Mouse (Mus musculus) right cerebral cortex, postnatal 14 days (tissue): Measurements from ENCODE around the gene Dock11.

Source experiments
- DNase-seq: peaks from one replicate; pipeline ENCODE4 v3.0.0; 2022

Dock11 gene

DNA sequence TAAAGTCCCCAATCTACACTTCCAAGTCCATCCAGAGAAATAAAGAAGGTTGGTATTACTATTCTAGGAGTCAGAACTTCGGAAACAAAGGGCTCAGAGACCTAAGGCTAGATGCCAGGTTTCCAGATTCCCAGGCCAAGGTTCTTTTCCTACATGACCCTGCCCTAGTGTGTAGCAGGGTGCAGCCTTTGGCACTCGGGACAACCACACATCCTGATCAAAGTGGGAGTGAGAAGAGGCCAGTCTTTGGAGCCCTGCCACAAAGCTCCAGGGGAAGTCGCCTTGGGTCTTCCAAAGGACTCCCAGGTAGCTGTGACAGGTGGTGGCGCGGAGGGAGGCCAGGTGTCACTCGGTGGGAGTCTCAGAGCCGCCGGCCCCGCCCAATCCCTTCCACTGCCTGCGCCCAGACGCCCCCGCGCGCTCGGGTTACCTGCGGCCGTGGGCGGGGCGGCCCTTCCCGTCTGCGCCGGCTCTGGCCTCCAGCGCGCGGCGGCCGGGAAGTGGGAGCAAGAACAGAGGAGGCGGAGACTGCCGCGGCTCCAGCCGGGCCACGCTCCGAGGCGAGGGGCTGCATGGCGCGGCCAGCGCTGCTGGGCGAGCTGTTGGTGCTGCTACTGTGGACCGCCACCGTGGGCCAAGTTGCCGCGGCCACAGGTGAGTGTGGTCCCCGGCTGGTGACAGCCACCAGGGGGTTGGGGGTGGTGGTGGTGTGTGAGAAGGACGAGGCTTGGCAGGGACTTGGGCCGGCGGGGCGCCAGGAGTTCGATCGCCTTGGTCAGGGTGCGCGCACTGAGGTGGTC lies 223.2 kb downstream of the Dock11 start, which contains the start of gene Il13ra1:
Il13ra1 (plus strand) TSS at position 489 of the 800 bp plus-strand sequence.
- DNase-seq = peak; percentile 7

GRCm38 (mm10) chrX:36112422-36112750 lies 223.8 kb downstream of the Dock11 start:
- DNase-seq = no peak

- no peak for DNase-seq
These were observed 226.5 kb downstream of the Dock11 start for GRCm38 (mm10) chrX:36115171-36115570.
